Mouse (Mus musculus) adipocyte (in vitro differentiated cells): ENCODE results near the gene Fbxo42.
"Not testable (repeated sequence)": the region's sequence is repeated elsewhere in the genome, so short reads cannot be mapped to it uniquely, and the experiment has no call there.

Source experiments
- DNase-seq: peaks from one replicate; pipeline ENCODE4 v3.0.0-alpha.2; 2016; ENCODE audit warnings: low spot score

The Fbxo42 gene

DNA sequence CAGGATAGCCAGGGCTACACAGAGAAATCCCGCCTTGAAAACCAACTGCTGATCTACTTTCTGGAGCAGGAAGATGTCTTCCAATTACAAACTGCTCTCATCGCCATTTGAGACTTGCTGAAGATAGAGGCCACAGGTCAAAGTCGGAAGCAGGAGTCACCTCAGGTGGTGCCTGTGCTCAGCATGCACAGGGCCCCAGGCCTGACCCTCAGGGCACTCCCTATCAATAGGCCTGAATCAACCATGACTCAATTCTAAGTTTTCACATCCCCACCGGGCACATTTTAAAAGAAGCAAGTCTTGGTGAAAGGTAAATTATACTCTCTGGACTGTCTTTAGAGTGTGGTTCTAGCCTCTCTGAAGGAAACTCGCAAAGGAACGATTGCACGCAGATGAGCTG lies 11.6 kb upstream of the Fbxo42 start:
- no peak for DNase-seq

DNA sequence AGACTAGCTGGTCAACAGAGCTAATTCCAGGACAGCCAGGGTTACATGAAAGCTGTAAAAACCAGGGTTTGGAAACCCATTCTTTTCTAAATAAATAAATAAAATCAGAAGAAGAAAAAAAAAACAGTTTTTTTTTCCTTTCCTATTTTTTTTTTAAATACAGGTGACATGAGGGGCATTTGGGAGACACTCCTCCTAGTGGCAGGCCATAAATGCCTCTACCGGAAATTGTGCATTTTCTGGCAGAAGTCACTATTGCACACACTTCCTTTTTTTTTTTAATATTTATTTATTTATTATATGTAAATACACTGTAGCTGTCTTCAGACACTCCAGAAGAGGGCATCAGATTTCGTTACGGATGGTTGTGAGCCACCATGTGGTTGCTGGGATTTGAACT lies 10.0 kb upstream of the Fbxo42 start:
- DNase-seq: not testable (repeated sequence)

DNA sequence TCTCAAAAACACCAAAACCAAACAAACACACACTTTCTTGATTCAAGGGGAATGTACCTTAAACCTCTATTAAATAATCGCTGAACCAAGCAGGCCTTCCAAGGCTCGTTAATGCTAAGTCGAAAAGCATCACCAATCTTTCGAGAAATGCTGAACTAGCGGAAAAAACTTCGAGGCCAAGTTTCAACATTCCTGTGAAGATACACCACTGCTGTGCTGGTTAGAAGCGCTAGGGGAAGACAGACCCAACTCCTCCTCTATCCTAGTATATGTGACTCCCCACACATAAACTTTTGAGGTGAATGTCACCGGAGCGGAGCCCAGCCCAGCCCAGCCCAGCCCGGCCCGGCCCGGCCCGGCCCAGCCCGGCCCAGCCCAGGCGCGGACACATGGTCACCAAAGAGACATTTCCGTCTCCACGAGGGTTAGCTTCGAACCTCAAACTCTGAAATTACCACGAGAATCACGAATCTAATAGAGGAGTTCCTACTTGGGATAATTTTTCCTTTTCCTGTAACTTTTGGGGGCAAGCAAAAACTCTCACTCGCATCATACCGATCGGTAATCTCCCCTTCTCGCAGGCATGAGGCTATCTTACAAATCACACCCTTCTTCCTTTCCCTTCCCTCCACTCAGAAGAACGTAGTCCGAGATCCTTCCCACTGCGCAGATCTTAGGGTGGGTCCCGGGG lies 9.1 kb upstream of the Fbxo42 start:
- peak; percentile 61 for DNase-seq

DNA sequence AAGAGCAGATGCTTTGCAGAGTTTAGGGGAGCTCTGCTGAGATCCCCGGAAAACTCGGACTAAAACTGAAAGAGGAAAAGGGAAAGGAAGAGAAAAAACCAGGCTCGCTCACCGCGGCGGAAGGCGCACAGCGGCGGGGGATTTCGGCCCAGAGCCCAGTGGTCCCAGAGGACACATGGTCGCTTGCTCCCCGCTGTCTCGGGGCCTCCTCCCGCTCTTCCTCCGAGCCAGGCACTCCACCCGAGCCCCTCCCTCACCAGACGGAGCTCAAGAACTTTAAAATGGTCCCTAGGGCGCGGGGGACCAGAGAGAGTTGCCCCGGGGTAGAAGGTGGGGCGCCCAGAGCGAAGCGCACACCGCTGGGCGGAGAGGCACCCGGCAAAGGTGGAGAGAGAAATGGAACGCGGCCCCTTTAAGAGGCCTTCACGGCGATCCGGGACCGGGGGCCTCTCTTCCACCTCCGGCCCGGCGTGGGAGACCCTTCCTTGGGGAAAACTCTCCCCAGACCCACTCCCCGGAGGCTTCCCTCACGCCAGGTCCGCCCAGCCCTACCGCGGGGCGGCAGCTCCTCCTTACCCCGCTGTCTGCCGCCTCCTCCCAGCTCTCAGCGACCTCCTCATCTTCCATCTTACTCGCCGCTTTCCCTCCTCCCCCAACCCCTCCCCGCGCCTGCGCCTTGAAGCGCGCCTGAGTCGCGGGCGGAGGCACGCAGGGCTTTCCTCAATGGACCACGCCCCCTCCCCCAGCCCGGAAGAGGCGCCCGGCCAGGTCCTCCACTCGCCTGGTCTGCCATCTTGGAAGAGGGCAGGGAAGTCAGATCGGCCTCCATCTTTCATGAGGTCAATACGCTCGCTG lies 8.4 kb upstream of the Fbxo42 start, which contains the start of gene Szrd1:
Gene Szrd1 (minus strand): TSS at position 660 of the 855 bp plus-strand sequence.
- DNase-seq: peak; percentile 98

DNA sequence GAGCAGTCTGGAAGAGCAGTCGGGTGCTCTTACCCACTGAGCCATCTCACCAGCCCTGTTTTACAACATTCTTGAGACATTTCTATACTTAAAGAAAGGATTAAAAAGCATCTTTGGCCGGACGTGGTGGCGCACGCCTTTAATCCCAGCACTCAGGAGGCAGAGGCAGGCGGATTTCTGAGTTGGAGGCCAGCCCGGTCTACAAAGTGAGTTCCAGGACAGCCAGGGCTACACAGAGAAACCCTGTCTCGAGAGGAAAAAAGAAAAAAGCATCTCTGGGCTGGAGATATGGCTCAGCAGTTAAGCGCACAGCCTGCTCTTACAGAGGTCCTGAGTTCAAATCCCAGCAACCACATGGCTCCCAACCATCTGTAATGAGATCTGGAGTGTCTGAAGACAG lies 7.4 kb upstream of the Fbxo42 start:
- not testable (repeated sequence) for DNase-seq

DNA sequence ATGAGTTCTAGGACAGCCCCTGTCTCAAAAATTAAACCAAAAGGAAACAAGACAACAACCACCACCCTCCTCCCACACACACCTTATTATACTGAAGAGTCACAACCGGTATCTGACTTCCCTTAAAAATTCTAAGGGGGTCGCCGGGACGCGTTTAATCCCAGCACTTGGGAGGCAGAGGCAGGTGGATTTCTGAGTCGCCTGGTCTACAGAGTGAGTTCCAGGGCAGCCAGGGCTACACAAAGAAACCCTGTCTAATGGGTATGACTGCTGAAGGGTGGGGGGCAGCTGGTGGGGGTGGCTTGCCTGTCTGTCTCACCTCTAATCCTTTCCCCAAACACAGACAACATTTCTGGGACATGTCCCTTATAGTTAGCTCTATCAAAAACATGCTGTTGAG lies 6.7 kb upstream of the Fbxo42 start:
- no peak for DNase-seq

DNA sequence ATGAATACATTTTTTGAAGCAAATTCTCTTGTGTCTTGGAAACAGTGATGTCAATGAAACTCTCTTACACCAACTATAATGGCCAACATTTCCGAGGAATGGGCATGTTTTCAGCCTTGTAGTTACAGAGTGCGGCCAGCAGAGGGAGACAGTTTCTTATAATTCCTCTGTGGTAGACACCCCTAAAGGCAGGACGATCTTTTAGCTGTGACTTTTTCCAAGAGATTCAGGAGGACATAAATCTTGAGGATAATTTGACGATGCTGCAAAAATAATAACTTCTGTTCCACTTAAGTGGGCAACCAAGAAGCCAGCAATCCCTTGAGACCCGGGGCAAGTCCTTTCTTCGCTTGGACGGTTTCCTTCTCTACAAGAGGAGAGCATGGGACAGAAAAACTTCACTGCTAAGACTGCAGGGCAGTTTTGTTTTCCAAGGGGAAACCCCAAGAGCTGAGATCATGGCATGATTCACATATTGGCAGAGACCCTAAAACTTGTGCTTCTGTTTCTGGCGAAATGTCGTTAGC lies 5.4 kb upstream of the Fbxo42 start:
- peak; percentile 87 for DNase-seq

DNA sequence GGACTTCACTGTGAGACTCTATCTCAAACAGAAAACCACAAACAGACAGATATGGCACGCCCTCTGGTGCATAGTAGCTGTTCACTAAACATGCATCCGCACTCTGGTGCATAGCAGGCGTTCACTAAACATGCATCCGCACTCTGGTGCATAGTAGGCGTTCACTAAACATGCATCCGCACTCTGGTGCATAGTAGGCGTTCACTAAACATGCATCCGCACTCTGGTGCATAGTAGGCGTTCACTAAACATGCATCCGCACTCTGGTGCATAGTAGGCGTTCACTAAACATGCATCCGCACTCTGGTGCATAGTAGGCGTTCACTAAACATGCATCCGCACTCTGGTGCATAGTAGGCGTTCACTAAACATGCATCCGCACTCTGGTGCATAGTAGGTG lies 2.6 kb upstream of the Fbxo42 start:
- not testable (repeated sequence) for DNase-seq

DNA sequence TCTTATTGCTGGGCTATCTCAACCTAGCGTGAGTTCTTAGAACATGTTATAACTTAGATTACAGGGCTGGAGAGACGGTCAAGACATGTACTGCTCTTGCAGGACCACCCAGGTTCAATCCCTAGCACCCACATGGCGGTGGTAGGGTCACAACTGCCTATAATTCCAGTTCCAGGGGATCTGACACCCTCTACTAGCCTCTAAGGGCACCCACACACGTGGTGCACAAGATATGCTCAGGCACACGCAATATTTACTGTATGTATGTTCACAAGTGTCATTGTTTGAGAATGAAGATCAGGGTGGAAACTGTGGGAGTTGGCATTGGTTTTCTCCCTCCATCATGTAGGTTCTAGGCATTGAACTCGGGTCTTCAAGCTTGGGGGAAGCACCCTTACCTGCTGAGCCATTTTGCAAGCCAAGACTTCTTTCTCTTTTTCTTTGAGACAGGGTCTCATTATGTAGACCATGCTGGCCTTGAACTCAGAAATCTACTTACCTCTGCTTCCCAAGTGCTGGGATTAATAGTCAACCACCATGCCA lies 1.2 kb upstream of the Fbxo42 start:
- no peak for DNase-seq

DNA sequence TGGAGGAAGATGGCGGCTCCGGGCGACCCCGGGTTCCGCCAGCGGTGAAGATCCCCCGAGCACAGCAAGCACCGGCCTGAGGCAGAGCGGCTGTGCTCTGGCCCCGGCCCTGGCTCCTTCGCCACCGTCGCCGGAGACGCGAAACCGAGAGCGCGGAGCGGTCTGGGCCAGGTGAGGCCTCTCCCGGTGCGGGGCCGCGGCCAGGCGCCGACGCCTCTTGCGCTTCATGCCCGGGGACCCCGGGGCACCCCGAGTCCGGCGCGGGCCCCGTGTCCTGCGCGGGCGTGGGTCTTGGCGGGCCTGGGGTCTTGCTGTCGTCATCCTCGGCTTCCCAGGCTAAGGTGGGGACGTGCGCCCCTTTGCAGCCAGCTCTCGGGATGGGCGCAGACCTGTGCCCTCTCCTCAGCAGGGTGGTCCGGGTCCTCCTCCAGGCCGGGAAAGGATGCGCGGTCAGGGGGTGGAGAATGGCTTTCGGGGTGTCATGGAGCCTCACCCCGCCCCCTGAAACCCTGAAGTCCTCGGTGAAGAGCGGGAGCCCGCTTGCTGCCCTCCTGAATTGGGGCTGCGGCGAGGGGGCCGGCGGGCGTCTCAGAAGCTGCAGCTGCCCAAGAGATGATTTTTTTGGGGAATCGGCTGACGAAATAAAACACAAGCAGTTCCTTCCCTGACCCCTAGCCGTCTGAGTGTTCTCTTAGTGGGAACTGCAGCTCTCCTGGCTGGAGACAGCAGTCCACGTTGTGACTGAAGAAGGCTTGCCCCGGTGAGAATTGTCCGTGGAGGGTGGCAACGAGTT lies 492 bp downstream of the Fbxo42 start:
- DNase-seq: peak; percentile 59

DNA sequence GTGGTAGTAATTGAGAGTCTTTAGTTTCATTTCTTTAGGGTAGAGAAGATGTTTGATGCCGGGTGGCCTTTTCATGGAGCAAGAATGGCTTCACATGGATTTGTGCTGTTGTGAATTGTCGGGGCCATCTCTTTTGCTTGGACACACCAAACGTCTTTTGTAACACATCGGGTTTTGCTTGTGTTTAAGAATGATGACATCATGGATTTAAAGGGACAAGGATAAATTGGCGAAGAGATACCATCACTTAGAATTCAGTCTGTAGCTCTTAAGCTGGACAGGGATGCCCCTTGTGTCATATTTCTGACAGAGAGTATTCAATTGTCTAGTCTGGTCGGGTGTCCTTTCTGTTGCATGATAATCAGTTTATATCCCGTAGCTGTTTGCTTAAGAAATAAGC lies 1.4 kb downstream of the Fbxo42 start:
- peak; percentile 41 for DNase-seq

DNA sequence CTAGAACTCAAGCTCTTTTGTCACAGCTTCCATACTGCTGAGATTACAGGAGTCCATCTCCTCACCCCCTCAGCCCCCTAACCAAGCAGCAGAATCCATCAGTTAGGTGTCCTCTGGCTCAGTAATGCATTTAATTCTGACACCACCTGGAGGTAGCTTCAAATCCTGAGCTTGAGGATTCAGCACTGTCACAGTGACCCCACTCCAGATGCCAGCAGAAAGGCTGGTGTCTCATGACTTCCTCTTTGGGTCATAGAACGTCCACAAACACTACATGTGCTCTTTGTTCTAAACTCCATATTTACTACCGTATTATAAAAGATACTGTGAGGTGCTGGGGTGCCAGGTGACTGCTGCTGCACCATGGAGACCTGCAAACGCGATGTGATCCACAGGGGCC lies 9.8 kb downstream of the Fbxo42 start:
- no peak for DNase-seq

DNA sequence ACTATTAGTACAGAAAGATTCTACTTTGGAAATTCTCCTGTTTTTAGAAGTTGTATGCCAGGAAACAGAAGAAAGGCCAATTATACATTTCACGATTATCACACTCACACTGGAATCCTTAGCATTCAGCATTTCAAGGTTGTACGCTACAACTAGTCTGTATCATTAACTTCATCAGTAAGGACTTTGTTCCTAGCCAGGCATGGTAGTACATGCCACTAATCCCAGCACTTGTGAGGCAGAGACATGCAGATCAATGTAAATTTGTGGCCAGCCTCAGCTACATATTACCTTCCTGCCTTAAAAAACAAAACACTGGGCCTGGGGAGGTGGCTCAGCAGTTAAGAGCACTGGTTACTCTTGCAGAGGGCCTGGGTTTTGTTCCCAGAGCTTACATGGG lies 10.9 kb downstream of the Fbxo42 start:
- no peak for DNase-seq

DNA sequence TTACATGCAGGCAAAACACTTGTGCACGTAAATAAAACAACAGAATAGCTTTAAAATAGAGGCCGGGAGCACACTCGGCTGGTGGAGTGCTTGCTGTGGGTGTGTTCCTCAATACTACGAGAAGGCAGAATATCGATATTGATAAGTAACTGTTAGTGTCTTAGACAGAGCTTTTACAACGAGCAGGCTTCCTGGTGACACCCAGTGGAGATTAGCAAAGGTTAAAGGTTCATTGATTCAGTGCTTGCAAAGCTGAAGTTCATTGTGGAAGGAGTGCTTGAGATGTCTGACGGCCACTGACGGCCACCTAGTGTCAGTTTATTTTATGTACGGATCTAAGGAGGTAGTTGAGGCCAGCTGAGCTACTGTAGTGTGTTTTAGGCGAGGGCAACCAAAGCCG lies 11.4 kb downstream of the Fbxo42 start:
- DNase-seq: no peak

DNA sequence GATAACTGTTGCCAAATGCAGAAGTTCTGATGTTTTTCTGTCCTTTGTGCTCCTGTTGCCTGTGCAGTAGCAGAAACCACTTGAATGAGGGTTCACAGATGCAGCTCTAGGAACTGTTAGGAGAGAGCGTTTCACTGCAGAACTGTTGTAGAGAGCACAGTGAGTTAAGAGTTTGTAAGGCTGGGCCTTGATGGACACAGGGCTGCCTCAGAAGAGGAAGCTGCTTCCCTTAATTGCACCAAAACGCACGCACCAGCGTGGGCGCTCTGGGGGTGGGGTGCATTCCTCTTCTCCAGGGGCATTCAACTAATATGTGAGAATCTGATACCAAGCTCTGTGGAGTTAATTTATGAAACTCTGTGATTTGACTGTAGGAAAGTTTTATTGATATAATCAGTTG lies 12.0 kb downstream of the Fbxo42 start:
- DNase-seq: no peak

DNA sequence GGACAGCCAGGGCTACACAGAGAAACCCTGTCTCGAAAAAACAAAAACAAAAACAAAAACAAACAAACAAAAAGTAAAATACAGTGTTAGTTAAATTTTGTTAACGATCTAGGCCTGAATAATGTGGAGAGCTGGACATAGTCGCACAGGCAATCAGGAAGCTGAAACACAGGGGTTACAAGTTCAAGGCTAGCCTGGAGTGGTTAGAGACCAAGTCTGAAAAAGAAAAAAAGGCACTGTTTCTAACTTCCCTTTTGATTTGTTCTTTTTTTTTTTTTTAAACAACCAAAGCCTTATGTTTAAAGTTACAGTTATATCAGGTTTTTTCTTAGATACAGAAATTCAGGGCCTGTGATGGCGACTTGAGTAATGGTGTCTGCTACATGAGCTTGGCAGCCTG lies 12.5 kb downstream of the Fbxo42 start:
- DNase-seq: no peak

DNA sequence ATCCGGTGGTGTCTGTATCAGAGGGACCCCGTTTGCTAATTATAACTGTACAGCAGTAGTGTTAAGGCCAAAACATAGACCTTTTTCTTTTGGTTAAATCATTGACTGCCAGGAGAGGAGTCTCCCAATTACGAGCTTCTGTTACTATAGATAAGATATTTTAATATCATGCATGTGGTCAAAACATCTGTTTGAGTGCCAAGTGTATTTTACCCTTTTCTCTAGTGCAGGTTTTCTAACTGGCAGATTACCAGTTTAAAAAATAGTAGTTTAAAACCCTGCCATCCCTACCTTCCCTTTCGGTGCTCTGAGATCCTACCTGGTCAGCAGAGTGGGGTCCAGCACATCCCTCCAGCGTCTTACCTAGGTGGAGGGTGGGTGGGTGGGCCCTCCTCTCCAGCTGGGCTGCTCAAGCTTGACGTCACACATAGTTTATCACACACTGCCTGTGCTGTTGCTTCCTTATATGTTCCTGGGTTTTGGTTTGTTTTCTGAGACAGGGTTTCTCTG lies 14.0 kb downstream of the Fbxo42 start:
- DNase-seq: no peak

DNA sequence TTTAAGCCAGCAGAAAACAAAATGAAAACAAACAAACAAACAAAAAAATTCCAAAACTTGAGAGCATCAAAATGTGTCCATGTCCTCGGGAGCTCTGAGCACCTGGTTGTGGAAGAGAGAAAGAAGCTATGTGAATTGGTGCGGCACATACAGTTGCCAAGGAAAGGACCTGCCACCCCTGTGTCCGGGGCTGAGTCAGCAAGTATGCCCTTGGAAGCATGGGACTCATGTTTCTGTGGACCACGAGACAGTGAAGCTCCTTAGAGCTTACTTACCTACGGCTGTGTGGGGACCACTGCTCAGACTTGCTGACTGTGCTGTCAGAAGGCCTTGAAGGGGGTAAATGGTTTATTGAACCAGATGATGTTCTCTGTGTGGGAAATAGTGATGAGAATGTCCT lies 16.0 kb downstream of the Fbxo42 start:
- DNase-seq: no peak

DNA sequence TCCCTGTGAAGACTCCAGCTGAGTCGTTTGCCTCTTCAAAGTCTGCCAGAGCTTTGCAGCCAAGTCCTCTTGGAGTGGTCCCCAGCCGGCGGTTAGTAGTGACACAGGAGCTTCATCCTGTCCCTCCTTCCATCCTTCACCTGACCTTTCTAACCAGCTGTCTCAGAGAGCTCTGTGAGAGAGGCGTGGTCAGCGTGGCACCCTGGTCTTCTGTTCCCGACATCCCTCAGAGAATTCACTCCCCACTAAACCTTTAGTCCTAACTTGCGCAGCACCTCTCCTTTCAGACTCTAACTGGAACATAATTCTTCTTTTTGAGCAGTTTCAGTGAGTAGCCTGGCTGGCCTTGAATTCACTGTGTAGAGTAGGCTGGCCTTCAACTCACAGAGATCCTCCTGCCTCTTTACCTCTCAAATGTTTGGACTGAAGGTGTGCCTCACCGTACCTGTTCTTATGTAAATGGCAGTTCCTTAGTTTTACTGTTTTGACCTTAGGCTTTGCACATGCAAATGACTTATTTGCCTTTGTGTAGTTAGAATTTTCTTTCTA lies 18.1 kb downstream of the Fbxo42 start:
- no peak for DNase-seq

DNA sequence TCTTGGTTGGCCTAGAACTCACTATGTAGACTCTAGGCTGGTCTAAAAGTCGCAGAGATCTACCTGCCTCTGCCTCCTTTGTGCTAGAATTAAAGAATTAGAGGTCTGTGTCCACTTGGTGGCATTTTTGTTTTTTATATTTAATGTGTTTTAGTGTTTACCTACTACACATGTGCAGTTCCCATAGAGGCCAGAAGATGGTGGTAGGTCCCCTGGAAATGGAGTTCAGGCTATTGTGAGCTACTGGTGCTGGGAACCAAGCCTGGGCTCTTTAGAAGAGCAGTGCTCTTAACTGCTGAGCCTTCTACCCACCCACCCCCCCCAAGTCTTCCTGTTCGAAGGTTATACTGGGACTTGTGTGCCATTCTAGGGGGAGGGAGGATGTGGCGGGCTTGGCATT lies 19.4 kb downstream of the Fbxo42 start:
- DNase-seq: no peak

DNA sequence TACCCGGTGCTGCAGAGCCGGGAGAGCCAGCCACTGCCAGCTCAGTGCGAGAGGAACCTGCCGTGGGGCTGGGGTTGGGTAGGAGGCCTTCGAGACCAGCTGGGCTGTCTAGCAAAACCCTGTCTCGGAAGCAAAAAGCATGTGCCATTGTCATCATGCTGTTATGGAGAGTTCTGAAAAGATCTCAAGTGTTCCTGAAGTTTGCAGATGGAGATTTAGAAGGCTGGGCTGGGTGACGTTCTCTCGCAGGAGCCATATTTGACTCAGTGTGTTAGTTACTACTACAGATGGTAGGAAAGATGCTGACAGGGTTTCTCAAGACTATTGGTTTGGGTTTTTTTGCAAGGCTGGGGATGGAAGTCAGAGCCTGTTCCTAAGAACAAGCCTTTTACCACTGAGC lies 24.4 kb downstream of the Fbxo42 start:
- no peak for DNase-seq

DNA sequence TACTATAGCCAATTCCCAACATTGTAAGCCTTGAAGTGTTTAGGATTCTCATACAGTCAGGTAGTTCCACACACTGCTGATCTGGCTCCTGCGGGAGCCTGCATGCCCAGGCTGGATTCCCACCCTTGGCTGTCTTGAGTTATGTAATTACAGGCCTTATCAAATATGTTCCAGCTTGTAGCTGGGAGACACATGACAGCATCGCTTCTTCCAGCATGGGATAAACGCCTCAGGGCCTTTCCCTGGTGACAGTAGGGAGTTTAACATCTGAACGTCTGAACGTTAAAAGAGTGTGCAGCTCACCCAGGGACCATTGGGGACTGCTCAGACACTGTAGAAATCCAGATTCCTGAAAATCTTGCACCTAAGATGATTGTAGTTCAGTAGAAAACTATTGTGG lies 28.1 kb downstream of the Fbxo42 start:
- DNase-seq: no peak
